Mouse (Mus musculus) heart, adult 2 months (tissue): Measurements from ENCODE around the gene D3Ertd751e. TPM values are rescaled to one million over a fixed set of nuclear protein-coding genes. Genes with fewer than 3 reads are reported as not detected.

Experiments used
- DNase-seq, 2 experiments: peaks; one replicate each; pipeline ENCODE4 v3.0.0; 2021
- H3K27ac ChIP-seq: fragments of 200-600 bp; 2 replicates; pipeline ENCODE4 v1.8.1; 2022
- H3K27me3 ChIP-seq: fragments of 200-500 bp; 2 replicates; pipeline ENCODE4 v1.6.1; 2012; ENCODE audit warnings: mild to moderate bottlenecking, low read length, inconsistent platforms, mixed read lengths; ENCODE audit not compliant: control insufficient read depth, insufficient read depth
- H3K36me3 ChIP-seq: fragments of 200-500 bp; 2 replicates; pipeline ENCODE4 v1.6.1; 2012; ENCODE audit warnings: low read length, inconsistent platforms; ENCODE audit not compliant: control insufficient read depth, insufficient read depth
- H3K4me1 ChIP-seq: fragments of 200-500 bp; 2 replicates; pipeline ENCODE4 v1.6.1; 2011; ENCODE audit warnings: low read length; ENCODE audit not compliant: control insufficient read depth, insufficient read depth
- H3K4me3 ChIP-seq: fragments of 200-600 bp; 2 replicates; pipeline ENCODE4 v1.8.1; 2022
- H3K79me2 ChIP-seq: fragments of 200-500 bp; replicated peaks from 2 replicates; pipeline ENCODE4 v1.6.1; 2012; ENCODE audit warnings: mild to moderate bottlenecking, inconsistent platforms, low read length, moderate library complexity, mixed read lengths; ENCODE audit not compliant: control insufficient read depth, insufficient read depth
- H3K9ac ChIP-seq: fragments of 200-500 bp; 2 replicates; pipeline ENCODE4 v1.6.1; 2012; ENCODE audit warnings: low read depth, mild to moderate bottlenecking, control low read depth, inconsistent platforms, low read length, mixed read lengths
- CTCF ChIP-seq: fragments of 200-600 bp; IDR thresholded peaks from 2 replicates; pipeline ENCODE4 v1.8.1; 2022; ENCODE audit warnings: antibody characterized with exemption, mild to moderate bottlenecking, moderate library complexity
- EP300 ChIP-seq: fragments of 200-500 bp; IDR thresholded peaks from 2 replicates; pipeline ENCODE4 v1.6.1; 2011; ENCODE audit warnings: low read depth, low read length, control low read depth; ENCODE audit not compliant: insufficient read depth
- POLR2A ChIP-seq: fragments of 200-500 bp; IDR thresholded peaks from 2 replicates; pipeline ENCODE4 v1.6.1; 2011; ENCODE audit warnings: mild to moderate bottlenecking, low read depth, low read length, control low read depth; ENCODE audit not compliant: insufficient read depth
- WGBS: fragments of 180-500 bp; shearing (Covaris S2); methylation state at CpG from one replicate; pipeline ENCODE4 v1.1.7; 2018; 5-methylcytosine and 5-hydroxymethylcytosine counted together
- intact Hi-C: fragments of 180-260 bp; cut with DNase I; formaldehyde crosslinking; loops from one replicate; pipeline ENCODE4 v1.15.1; 2025
- polyA plus RNA-seq: library from polyadenylated mRNA; depleted of rRNA; stranded (reverse); fragments of >200 nt; gene quantifications from 2 replicates; pipeline ENCODE4 v1.2.3, GENCODE M21; 2012; rRNA removed
- total RNA-seq, 2 experiments: library from RNA; stranded (reverse); gene quantifications; 2 replicates each; pipeline ENCODE4 v1.2.3; 2021

The D3Ertd751e gene
- total and polyA plus RNA-seq, 3 experiments, result 3.1 to 11.9 (median 10.2) TPM

GRCm38 (mm10) chr3:41762091-41762490 lies 19.7 kb downstream of the D3Ertd751e start:
- Histone ChIP-seq H3K27ac (no peak overlapping the region), H3K79me2 (no peaks in the 10 kb centered on the region), H3K4me3 (no peak overlapping the region), H3K4me1 (no peaks in the 10 kb centered on the region), H3K9ac (no peak overlapping the region), H3K27me3 (no peaks in the 10 kb centered on the region), H3K36me3 (no peaks in the 10 kb centered on the region)
- intact Hi-C loops, result no loop called here
- WGBS, result 94% methylated on average over 3 of the region's 3 CpGs
- no peak for DNase-seq
- TF ChIP-seq EP300 (no peak), CTCF (no peak), POLR2A (no peak)

- no peaks in the 10 kb centered on the region for H3K27me3 ChIP-seq
- TF ChIP-seq POLR2A (no peak), CTCF (no peak), EP300 (no peak)
- H3K27ac ChIP-seq, result no peak overlapping the region
- no peaks in the 10 kb centered on the region for H3K4me1 ChIP-seq
- H3K9ac ChIP-seq, result no peak overlapping the region
- H3K36me3 ChIP-seq, result no peaks in the 10 kb centered on the region
- H3K4me3 ChIP-seq, result no peak overlapping the region
- intact Hi-C loops, result no loop called here
- H3K79me2 ChIP-seq, result no peaks in the 10 kb centered on the region
- no peak for DNase-seq
Measured at GRCm38 (mm10) chr3:41812447-41812846, 70.0 kb downstream of the D3Ertd751e start.

Other genes with a start within 250 kb of the D3Ertd751e start
- 10 to 100 TPM; 28.5 to 38.6 TPM for gene Jade1, start 186.9 kb upstream of the D3Ertd751e start, total RNA-seq
- 10.1 and 24.0 TPM in 2 replicates for gene Jade1, start 186.9 kb upstream of the D3Ertd751e start, polyA plus RNA-seq
- gene Sclt1, start 97 bp upstream of the D3Ertd751e start, total RNA-seq, result 1 to 10 TPM; 5.2 to 7.1 TPM
- 3.0 and 3.3 TPM in 2 replicates for gene Sclt1, start 97 bp upstream of the D3Ertd751e start, polyA plus RNA-seq